Mouse (Mus musculus) liver, embryonic 14 days (tissue): ENCODE data around the gene Mtss1l. TPM values are rescaled to one million over a fixed set of nuclear protein-coding genes. Genes with fewer than 3 reads are reported as not detected.

Source experiments
- polyA plus RNA-seq: library from polyadenylated mRNA; depleted of rRNA; stranded (reverse); fragments of >200 nt; gene quantifications from 2 replicates; pipeline ENCODE4 v1.2.3, GENCODE M21; 2012; rRNA removed

Gene Mtss1l
- 2.4 and 2.5 TPM in 2 replicates for polyA plus RNA-seq

GRCm38 (mm10) chr8:110720685-110721598 lies at the start of gene Mtss1l:
Gene Mtss1l (plus strand): TSS chr8:110721476.

Other genes starting within 250 kb of the Mtss1l start
- 12.9 and 14.8 TPM in 2 replicates for gene Vac14, start 102.9 kb upstream of the Mtss1l start, polyA plus RNA-seq
- gene Il34, start 84.4 kb downstream of the Mtss1l start, polyA plus RNA-seq, result 0.01 and 0.07 TPM in 2 replicates
- gene Cog4, start 125.1 kb downstream of the Mtss1l start, polyA plus RNA-seq, result 14.3 and 16.8 TPM in 2 replicates
- 34.8 and 40.3 TPM in 2 replicates for gene Sf3b3, start 125.3 kb downstream of the Mtss1l start, polyA plus RNA-seq
- gene Fuk, start 181.0 kb downstream of the Mtss1l start, polyA plus RNA-seq, result 2.0 and 2.6 TPM in 2 replicates
- 9.7 and 11.0 TPM in 2 replicates for gene St3gal2, start 198.4 kb downstream of the Mtss1l start, polyA plus RNA-seq